Mouse (Mus musculus) thymus, adult 2 months (tissue): ENCODE results near the gene Unc119.

Experiments used
- CTCF ChIP-seq: fragments of 200-500 bp; IDR thresholded peaks from 2 replicates; pipeline ENCODE4 v1.5.1; 2012; ENCODE audit warnings: mild to moderate bottlenecking, control low read depth, low read length, moderate library complexity, borderline replicate concordance; ENCODE audit not compliant: control insufficient read depth, poor library complexity, insufficient read depth; ENCODE audit errors: extremely low read depth
- POLR2A ChIP-seq: fragments of 200-500 bp; IDR thresholded peaks from 2 replicates; pipeline ENCODE4 v1.6.1; 2012; ENCODE audit warnings: mild to moderate bottlenecking, low read length, control low read depth, moderate library complexity; ENCODE audit not compliant: control insufficient read depth, poor library complexity, insufficient read depth; ENCODE audit errors: extremely low read depth

DNA sequence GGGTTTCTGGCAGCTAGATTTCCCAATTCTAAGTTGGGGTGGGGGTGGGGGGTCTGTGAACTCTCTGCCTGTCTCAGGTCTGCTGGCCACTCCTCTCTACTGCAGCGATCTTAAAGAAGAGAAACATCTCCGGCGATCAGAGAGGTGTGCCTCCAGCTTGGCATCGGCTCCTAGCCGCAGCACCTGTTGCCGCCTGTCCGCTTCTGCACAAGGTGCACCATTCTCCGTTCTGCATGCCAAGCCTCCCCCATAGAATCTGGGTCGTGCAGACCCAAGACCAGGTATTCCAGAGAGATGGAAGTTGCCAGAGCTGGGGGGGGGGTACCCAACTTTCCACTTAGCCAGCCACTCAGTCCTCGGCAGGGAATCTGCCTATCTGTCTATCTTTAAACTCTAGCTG lies 42.5 kb downstream of the Unc119 start:
- TF ChIP-seq CTCF = no peak
- no peak for TF ChIP-seq POLR2A
